Mouse (Mus musculus): ENCODE results near the gene Btbd35f25. TPM values are rescaled to one million over a fixed set of nuclear protein-coding genes. Genes with fewer than 3 reads are reported as not detected.

Btbd35f25 gene
- not detected for total RNA-seq (2023)

DNA sequence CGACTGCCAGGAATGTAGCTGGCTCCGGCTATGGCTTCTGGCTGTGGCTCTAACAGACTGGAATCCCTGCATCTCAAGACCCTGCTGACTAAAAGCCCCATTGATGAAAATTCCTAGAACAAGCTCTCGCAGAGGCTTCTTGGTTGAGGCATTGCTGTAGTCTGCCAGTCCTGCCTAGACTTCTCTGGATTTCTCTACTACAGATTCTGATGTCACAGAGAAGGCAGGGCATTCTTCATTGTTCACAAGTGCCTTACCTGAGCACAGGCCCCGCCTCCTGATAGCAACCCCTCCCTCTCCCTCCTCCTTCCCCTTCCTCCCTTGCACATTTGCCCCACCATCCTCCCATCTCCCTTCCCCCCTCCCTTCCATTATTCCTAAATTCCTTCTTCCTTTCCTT, at the start of gene Btbd35f25:
Gene Btbd35f25, minus strand, starts transcription at position 101 of the 400 bp plus-strand sequence.

Other genes starting within 250 kb of the Btbd35f25 start
- gene Gm21883, start 142.9 kb downstream of the Btbd35f25 start, total RNA-seq (2023), result not detected
- not detected for gene Spin2e, start 98.2 kb downstream of the Btbd35f25 start, total RNA-seq (2023)
- not detected for gene Gm21637, start 244.9 kb upstream of the Btbd35f25 start, total RNA-seq (2023)